Mouse (Mus musculus) layer of hippocampus, postnatal 25 days (tissue): Measurements from ENCODE around the gene Rnf123. TPM values are rescaled to one million over a fixed set of nuclear protein-coding genes. Genes with fewer than 3 reads are reported as not detected.

ENCODE experiments used
- DNase-seq, 2 experiments: peaks; one replicate each; pipeline ENCODE4 v3.0.0; 2022; ENCODE audit warnings: mixed read lengths in 2 of 2, low spot score in 1 of 2; ENCODE audit errors: extremely low spot score in 1 of 2
- total RNA-seq, 2 experiments: library from RNA; stranded (reverse); gene quantifications; 2 replicates each; pipeline ENCODE4 v1.2.3; 2021

The Rnf123 gene
- total RNA-seq, 2 experiments from 2014 or later: 95.1 to 97.3 TPM

DNA sequence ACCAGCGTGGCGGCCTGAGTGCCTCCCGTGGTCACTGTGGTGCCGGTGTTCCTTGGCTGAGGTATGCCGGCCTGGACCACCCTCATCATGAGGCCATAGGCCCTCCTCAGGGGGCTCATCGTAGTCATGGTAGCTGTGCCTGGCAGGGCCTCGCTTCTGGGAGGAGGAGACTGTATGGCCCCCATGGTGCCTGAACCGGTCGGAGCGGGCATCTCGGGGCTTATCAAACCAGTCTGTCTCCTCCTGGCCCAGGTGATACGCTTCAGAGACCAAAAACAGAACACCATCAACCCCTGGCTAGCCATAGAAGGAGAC, 22.4 kb upstream of the Rnf123 start:
- no peak for DNase-seq

DNA sequence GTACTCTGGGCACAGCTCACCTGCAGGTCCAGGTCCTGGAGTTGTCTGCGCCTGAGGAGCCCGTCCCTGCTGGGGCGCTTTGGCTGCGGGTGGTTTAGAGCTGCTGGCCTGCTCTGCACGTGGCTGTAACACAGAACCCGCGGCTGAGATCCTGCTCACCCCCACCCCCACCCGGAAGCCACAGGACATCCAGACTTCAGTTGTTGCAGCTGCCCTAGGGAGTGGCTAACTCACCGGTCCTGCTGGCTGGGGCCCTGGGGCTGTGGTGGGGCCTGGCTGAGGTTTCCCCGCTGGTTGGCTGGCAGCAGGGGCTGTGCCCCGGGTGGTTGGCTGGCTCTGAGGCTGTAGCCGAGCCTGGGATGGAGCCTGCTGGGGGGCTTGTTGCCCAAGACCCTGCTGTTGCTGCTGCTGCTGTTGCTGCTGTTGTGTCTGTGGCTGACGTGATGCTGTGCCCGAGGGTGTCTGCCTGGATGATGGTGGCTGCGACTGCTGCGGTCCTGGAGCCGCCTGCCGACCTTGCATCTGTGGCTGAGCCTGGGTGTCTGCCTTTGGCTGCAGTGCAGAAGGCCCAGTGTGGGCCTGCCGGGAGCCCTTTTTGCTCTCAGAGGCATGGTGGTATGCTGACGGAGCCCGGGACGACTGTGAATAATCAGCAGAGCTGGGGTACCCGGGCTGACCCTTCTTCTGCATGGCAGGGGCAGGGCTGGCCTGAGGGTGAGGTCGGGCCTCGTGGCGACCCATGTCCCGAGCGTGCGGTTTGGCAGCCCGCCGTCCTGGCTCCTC, 21.8 kb upstream of the Rnf123 start:
- DNase-seq: no peak

DNA sequence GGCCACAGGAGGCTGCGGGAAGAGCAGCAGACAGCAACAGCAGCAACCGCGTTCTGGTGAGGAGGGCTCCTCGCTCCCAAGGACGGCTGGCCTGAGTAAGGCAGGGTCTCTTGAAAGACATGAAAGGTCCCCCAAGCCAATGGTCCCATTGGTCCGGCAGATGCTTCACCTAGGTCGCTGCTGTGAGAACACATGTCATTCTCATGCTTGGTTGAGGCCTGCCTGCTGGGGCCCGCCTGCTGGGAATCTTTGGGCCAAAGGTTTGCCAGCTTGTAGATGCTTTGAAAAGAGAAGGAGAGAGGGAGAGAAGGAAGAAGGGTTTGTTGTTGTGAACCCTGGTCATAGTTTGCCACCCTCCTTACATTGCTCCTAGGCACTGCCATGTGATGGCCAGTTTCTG, 16.5 kb upstream of the Rnf123 start:
- no peak for DNase-seq

DNA sequence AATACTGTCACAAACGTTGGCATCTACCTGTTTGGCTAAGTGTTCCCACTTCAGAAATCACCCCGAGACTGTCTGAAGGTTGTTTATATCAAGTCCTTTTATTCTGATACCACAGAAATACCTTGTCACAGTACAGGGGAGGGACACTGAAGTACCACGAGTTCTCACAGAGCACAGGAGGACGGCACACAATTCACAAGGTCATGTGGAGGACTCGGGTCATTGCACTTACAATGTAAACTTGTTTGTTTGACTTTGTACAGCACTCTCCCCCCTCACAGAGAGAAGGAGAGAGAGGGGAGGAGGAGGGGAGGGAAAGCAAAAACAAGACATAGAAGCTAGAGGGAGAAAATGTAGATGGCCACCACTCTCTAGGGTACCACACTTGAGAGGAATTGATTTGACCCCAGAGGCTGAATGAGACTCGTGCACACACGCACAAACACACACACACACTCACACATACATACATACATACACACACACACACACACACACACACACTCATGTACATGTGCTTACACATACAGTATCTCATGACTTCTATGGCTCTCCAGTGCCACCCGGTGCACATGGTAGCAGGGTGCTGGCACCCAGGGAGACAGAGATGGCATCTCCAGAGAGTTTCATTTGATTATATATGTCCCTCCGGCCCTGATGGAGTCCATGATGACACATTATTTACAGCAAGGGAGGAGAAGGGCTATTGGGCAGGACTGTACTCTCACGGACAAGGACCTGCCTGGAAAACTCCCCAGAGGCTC, 13.0 kb upstream of the Rnf123 start:
- DNase-seq: no peak

DNA sequence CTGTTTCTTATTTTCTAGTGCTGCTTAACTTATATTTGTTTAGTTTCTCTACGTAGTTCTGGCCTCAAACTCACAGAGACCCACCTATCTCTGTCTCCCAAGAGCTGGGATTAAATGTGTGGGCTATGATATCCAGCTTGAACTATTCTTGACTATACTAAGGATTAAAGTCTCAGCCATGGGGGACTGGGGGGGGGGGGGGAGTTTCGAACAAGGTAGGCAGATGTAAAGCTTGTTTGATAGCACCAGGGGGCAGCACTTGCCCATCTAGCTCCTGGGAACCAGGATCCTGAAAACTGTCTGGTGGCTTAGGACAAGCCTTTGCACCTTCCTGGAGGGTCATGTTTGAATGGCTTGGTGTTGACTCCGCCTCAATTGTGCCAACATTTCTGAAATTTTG, 12.4 kb upstream of the Rnf123 start:
- DNase-seq: peak in 1 of 2 experiments; percentile 61

DNA sequence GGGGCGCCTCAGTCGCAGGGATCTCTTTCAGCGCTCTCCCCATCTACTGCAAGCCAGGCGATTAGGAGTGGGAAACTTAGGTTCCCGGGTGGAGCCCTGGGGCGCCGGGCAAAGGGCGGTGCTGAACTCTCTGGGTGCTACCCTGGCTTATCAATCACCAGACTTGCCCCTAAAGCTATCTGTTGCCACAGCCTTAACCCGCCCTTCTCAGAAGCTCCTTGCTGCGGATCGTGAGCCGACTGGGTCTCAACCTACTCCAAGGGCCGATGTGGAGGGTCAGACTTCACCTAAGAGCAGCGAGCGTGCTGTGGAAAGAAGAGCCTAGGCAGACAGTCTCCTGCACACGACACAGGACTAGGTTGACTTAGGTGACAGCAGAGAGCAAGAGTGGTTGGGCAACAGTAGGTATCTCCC, 11.9 kb upstream of the Rnf123 start:
- DNase-seq: no peak

DNA sequence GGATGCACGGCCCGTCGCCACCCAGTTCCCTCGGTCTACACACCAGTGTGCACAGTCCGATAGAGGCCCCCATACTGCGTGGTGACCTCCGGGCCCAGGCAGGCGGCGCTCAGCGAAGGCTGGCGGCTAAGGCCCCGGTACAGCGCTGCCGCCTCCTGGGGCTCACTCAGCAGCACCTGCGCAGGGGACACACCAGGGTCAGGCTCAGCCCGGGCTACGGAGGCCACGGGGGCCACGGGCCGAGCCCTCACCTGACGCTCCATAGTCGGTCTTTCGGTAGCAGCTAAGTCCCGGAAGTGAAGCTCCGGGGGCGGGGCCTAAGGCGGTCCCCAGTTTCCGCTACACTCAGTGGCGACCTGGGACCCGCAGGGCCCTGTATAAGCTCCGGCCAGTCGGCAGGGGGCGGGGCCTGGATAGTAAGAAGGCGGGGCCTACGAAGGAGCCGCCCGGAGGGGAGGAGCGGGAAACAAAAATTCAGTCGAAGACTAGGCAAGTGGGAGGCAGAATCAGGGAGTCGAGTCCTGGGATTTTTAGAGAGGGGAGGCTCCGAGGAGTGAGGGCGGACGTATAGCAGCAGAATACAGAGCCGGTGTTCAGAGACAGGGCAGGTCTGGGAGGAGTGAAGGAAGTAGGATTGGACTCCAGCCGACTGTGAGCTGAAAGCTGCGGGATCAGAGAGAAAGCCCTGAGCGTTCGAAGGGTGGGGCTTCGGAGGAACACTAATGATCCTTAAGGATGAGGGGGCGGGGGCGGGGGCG, 11.2 kb upstream of the Rnf123 start, which contains the start of gene Apeh:
Gene Apeh, minus strand, starts transcription at position 423 of the 758 bp plus-strand sequence.
- DNase-seq: peak; percentile 67 to 73

DNA sequence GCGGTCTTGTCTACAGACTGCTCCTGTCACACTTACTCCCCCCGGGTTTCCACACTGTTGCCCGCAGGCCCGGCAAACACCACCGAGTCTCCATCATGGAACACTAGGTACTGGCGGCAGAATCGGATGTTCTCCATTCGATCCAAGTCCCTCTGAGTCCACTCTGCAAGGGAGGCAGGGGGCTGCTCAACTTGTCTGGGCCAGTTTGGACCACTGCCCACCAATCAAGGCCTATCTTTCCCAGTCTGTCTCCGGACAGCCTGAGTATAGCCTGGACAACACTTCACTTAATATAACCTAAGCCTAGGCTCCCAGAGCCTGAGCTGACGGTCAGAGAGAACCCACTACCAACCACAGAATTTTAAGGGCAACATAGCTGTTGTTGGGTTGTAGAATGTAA, 10.4 kb upstream of the Rnf123 start:
- no peak for DNase-seq

DNA sequence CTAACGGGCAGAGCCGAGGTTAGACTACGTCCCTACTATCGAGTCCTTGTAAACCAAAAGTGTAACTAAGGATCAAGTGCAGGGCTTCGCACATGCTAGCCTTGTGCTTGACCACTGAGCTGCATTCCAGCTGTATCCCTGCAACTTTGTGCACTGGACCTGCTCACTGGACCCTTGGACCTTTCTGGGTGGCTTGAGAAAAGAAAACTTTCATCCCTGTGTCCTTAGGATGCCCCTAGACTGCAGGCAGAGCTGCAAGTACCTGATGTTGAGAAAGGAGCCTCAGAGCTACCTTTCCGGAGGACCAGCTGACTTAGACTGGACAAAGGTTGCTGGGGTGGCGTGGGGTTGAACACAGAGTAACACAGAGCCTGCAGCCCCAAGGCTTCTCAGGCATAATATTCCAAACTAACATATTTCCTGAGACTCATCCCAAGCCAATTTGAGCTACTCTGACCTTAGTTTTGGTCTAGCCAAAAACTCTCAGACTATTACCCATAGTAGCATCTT, 7.5 kb upstream of the Rnf123 start:
- DNase-seq: no peak

DNA sequence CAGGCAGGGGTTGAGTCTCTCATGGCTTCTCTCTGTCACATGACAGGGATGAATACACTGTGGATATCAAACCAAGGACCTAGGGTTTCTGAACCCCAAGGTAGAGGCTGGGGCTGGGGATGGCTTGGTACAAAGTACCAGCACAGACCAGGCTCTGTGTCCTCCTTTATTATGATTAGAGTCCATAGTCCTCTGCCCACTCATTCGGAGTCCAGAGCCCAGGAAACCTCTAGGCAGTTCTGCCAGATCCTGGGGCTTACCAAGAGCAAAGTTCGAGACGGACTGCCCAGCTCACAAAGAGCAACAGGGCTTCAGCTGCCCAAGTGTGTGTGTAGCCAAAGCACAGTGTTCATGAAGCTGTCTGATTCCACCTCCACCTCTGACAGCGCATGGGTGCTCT, 2.1 kb upstream of the Rnf123 start:
- no peak for DNase-seq

DNA sequence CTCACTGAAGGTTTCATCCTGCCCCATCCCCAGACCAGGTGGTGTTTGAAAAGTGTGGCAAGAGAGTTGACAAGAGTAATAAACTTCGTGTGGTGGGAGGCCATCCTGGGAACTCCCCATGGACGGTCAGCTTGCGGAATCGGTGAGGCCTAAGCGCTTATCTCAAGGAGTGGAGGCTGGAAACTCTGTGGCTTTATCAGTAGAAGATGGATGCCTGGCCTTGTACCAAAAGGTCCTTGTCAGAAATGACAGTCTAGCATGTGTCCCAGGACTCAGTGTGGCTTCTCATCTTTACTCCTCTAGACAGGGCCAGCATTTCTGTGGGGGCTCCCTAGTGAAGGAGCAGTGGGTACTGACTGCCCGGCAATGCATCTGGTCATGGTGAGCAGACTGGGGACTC, 415 bp upstream of the Rnf123 start:
- DNase-seq: no peak

DNA sequence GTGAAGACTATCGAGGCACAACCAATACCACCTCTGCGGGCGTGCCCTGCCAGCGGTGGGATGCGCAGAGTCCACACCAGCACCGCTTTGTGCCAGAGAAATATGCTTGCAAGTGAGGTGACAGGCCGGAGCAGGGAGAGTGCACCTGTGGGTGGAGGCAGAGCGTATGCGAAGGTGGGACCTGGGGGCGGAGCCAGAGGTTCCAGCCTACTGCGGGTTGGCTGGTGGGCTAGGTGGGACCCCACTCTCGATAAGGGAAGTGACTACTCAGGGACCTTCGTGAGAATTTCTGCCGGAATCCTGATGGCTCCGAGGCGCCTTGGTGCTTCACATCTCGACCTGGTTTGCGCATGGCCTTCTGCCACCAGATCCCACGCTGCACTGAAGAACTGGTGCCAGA, 597 bp downstream of the Rnf123 start:
- DNase-seq: no peak

DNA sequence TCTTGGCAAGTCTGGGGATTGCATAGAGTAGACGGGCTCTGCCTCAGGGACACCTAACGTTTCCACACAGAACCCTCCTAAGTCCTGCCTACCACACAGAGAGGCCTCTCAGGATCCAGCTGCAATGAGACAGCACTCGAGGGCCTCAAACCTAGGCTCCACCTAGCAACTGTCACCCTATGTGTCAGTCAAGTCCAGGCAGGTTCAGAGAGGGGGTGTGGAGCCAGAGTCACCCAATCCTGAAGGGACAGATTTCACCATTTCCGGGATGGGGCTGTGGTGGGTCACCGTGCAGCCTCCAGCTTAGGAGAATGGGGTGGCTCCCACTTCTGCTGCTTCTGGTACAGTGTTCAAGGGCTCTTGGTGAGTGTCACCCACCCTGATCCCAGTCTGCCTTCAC, 3.0 kb downstream of the Rnf123 start, which contains the start of gene Mst1:
Gene Mst1, plus strand, starts transcription at position 269 of the 400 bp plus-strand sequence.
- DNase-seq: no peak

DNA sequence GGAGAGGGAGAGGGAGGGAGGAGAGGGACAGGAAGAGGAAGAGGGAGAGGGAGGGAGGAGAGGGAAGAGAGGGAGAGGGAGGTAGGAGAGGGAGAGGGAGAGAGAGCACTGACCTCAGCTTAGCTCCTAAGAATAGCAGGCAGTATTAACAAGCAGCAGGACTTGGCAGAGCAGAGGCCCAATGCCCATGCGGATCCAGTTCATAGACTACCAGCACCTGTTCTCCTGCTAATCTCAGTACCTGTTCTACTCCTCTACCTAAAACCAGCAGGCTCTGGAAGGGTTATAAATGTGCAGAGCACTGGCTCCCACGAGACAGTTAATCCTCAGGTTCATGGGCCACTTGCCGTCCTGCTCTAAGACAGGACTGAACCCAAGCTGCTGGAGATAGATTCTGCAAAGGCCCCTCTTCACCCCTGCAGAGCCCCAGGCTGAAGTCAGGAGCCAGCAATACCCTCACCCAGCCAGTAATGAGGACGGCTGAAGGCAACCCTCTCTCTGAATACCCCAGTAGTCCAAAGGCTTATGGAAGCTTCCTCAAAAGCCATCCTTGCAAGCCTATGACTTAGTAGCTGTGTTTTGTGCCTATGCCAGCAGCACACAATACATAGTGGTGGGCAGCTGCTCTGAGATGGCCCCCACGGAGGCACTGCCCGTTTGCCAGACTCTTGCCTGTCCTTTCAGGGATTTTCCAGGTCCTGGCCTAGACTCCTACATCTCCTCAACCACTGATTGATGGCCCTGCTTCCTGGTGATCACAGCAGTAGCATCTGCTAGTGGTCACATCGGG, 9.8 kb downstream of the Rnf123 start:
- no peak for DNase-seq

DNA sequence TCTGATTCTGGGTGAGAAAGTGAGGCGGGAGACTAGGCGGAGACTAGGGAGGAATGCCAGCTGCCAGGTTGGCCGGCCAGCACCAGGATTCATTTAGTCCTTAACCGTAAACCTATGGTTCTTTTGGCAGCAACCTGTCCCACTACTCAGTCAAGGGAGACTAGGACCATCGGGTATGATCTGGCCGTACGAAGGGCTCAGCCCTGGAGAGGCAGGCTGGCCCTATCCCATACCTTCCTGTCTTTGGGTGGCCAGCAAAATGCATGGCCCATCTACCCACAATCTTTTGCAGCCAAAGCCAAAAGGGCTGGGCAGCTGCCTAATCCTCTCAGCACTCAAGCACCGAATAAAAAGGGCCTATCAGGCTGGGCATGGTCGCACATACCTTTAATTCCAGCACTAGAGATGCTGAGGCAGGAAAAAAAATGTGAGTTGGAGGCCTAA, 10.6 kb downstream of the Rnf123 start:
- no peak for DNase-seq

DNA sequence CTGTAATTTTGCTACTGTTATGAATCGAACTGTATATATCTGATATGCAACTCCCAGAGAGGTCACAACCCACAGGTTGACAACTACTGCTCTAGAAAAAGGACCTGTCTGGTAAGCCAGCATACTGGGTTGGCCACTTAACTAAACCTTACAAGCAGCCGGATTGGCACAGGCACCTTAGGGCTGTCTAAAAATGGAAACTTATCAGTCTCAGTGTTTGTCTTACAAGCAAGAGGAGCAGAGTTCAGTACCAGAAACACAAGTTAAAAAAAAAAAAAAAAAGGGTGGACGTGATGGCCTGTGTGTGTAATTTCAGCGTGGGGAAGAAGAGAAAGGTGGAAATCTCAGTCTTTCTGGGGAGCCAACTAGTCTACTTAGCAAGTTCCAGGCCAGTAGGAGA, 11.3 kb downstream of the Rnf123 start:
- DNase-seq: no peak

DNA sequence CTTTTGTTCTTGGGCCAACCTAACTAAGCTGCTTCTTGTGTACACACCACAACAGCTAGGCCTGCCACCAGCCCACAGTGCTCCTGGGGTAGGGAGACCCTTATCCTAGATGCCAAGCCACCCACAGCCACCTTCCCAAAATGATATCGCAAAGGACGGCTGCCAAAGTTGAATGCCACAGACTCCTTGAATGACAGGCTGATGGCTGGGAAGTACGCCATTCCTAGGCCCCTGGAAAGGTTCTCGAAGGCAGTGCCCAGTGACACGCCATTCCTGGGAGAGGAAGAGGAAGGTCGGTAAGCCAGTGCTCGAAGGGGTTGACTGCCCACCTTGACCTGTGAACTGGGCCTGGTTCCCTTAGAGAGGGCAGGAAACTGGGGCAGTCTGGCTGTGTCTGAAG, 13.6 kb downstream of the Rnf123 start:
- no peak for DNase-seq

DNA sequence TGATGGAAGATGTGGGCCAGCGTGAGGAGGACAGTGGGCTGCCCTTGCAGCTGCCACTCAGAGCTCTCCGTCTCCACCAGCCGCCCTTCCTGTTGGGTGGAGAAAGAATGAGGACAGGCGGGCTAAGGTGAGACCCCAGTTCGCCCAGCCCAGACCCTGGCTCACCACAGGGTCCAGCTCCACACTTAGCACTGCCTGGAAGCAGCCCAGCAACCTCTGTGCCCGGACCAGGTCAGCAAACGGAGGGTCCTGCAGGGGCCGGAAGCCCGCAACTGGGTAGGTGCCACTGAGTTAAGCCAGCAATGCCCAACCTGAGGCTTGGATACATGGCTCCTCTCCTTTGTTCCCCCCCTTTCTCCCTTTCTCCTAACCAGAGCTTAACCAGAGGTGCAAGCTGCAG, 14.1 kb downstream of the Rnf123 start:
- no peak for DNase-seq

DNA sequence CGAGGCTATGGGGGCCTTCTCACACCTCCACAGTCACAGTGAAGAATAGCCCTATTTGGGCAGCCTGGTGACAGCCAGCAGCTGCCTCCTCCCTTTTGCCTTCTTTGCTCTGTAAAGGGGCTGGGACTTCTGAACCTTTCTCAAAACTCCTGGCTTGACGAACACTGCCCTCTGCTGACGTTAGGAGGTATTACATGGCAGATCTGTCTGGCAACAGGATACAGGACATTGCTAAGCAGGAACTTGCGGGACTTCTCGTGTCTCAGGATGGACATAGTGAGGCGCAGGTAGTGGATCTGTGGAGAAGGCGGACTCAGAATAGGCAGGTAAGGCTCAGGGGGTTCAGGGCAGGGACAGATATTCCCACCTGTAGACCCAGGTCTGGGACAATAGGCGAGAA, 15.2 kb downstream of the Rnf123 start:
- DNase-seq: peak; percentile 77 to 89

DNA sequence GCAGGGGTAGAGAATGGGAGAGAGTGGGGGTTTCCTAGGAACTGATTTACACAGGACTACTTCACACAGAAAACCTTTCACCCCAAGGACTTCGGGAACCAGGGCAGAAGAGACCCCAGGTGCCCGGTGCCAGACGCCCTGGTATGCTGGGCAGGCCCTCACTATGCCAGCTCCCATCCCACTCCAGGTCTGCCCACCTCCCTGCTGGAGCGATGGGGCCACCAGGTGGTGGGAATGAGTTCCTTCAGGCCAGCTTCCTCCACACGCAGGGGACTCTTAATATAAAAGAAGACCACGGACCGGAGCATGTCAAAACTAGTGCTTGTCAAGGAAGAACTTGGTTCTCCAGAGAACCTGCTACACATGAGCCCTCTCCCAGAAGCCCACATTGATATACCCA, 15.9 kb downstream of the Rnf123 start:
- DNase-seq: no peak
